ENCODE assay signal across 33 mouse cellular contexts in the genomic region with DNA sequence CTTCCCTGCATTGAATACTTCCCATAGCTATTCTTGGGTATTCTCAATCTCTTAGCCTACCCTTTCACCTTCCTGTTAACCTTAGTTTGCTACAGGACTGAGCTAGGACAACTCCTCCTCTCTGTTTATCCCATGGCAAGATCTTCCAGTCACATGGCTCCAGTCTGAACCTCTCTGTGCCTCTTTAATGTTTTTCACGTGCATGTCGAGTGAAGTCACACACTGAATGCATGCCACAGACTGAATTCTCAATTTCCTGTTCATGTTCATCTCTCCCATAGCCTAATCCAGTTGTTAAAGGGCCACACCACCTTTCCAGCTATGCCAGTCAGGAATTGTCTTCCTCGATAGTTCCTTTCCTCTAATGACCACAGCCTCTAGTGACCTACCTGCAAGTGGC.
"Had no signal": no experiment of that assay in that cellular context is flagged by ENCODE, and none has a peak within 500 bp of the region (broad histone marks: within the 10 kb centered on the region; RNA-seq: fewer than 3 reads in every experiment).

No protein-coding gene starts in this region.

- H3K4me3 ChIP-seq: heart, adult 2 months; heart, embryonic 10.5 days; heart, embryonic 12.5 days; heart, embryonic 13.5 days; heart, embryonic 15.5 days; hindbrain, embryonic 10.5 days; hindbrain, embryonic 12.5 days; hindbrain, embryonic 13.5 days; hindbrain, embryonic 15.5 days; kidney, embryonic 15.5 days; layer of hippocampus, adult 2 months had no signal

- H3K4me2 ChIP-seq: heart, embryonic 11.5 days; heart, embryonic 12.5 days; heart, embryonic 13.5 days; heart, embryonic 15.5 days; hindbrain, embryonic 12.5 days; hindbrain, embryonic 13.5 days; hindbrain, embryonic 14.5 days; hindbrain, embryonic 15.5 days; kidney, embryonic 15.5 days had no signal

- H3K27me3 ChIP-seq: heart, embryonic 12.5 days; heart, embryonic 13.5 days; heart, embryonic 15.5 days; hindbrain, embryonic 12.5 days; hindbrain, embryonic 13.5 days; hindbrain, embryonic 15.5 days; kidney, embryonic 15.5 days had no signal

- H3K9me3 ChIP-seq: heart, embryonic 10.5 days; heart, embryonic 12.5 days; heart, embryonic 13.5 days; heart, embryonic 15.5 days; hindbrain, embryonic 10.5 days; hindbrain, embryonic 12.5 days; hindbrain, embryonic 13.5 days; hindbrain, embryonic 15.5 days; kidney, embryonic 15.5 days had no signal

- ATAC-seq: hindbrain, embryonic 16.5 days; hindbrain, postnatal 0 days; inflammation-experienced regulatory T-cells, adult 6 months had no signal

- H3K4me1 ChIP-seq: hindbrain, embryonic 10.5 days; hindbrain, embryonic 12.5 days; hindbrain, embryonic 15.5 days had no signal

- H3K9ac ChIP-seq: heart, embryonic 12.5 days; heart, embryonic 13.5 days; heart, embryonic 15.5 days; hindbrain, embryonic 12.5 days; hindbrain, embryonic 13.5 days; hindbrain, embryonic 14.5 days; hindbrain, embryonic 15.5 days; kidney, embryonic 15.5 days had no signal

- DNase-seq: heart, adult 2 months; heart, postnatal 10 days; heart, postnatal 14 days; heart, postnatal 36 days; heart, postnatal 4 days; kidney, adult 11 months; kidney, adult 18-20 months; kidney, adult 2 months; kidney, adult 8-10 months; kidney, adult 9 months; kidney, postnatal 10 days; kidney, postnatal 14 days; kidney, postnatal 25 days; kidney, postnatal 36 days; kidney, postnatal 4 days; layer of hippocampus, adult 9-11 months; layer of hippocampus, postnatal 36 days had no signal

- H3K27ac ChIP-seq: heart, adult 2 months; heart, embryonic 10.5 days; heart, embryonic 13.5 days; heart, embryonic 15.5 days; hindbrain, embryonic 10.5 days; hindbrain, embryonic 12.5 days; hindbrain, embryonic 13.5 days; hindbrain, embryonic 14.5 days; hindbrain, embryonic 15.5 days; hindbrain, postnatal 0 days; kidney, embryonic 15.5 days; kidney, postnatal 0 days; layer of hippocampus, adult 2 months had no signal

- H3K36me3 ChIP-seq: heart, embryonic 10.5 days; heart, embryonic 12.5 days; heart, embryonic 13.5 days; heart, embryonic 15.5 days; hindbrain, embryonic 10.5 days; hindbrain, embryonic 12.5 days; hindbrain, embryonic 13.5 days; hindbrain, embryonic 15.5 days; kidney, embryonic 15.5 days had no signal
